Mouse (Mus musculus) lung, postnatal 0 days (tissue): ENCODE results near the gene Fgf3. TPM values are rescaled to one million over a fixed set of nuclear protein-coding genes. Genes with fewer than 3 reads are reported as not detected.

Experiments used
- ATAC-seq: fragments of 200-750 bp; cut with Nextera tagmentation; 2 replicates; pipeline ENCODE4 v1.8.0; 2017; ENCODE audit warnings: moderate library complexity
- DNase-seq: peaks from one replicate; pipeline ENCODE4 v3.0.0-alpha.2; 2016; ENCODE audit warnings: low spot score
- H3K27ac ChIP-seq: fragments of 300-500 bp; sonication (generic); 2 replicates; pipeline ENCODE4 v1.5.1; 2014; ENCODE audit warnings: antibody characterized with exemption, mild to moderate bottlenecking, low read length, mixed read lengths
- H3K27me3 ChIP-seq: fragments of 300-500 bp; sonication (generic); replicated peaks from 2 replicates; pipeline ENCODE4 v1.6.1; 2014; ENCODE audit warnings: low read length, mixed read lengths; ENCODE audit not compliant: insufficient read depth
- H3K36me3 ChIP-seq: fragments of 300-500 bp; sonication (generic); 2 replicates; pipeline ENCODE4 v1.6.1; 2014; ENCODE audit warnings: low read length, mixed read lengths; ENCODE audit not compliant: insufficient read depth
- H3K4me1 ChIP-seq: fragments of 300-500 bp; sonication (generic); 2 replicates; pipeline ENCODE4 v1.6.1; 2014; ENCODE audit warnings: antibody characterized with exemption, low read depth, low read length, mixed read lengths; ENCODE audit not compliant: insufficient read depth
- H3K4me2 ChIP-seq: fragments of 300-500 bp; sonication (generic); replicated peaks from 2 replicates; pipeline ENCODE4 v1.6.1; 2014; ENCODE audit warnings: low read depth, mild to moderate bottlenecking, low read length, moderate library complexity, mixed read lengths
- H3K4me3 ChIP-seq: fragments of 300-500 bp; sonication (generic); 2 replicates; pipeline ENCODE4 v1.5.1; 2014; ENCODE audit warnings: low read depth, low read length
- H3K9ac ChIP-seq: fragments of 300-500 bp; sonication (generic); replicated peaks from 2 replicates; pipeline ENCODE4 v1.6.1; 2014; ENCODE audit warnings: low read depth, mild to moderate bottlenecking
- H3K9me3 ChIP-seq: fragments of 300-500 bp; sonication (generic); 2 replicates; pipeline ENCODE4 v1.6.1; 2016; ENCODE audit warnings: low read length, mixed read lengths
- CTCF ChIP-seq: IDR thresholded peaks from 2 replicates; pipeline ENCODE4 v1.5.1; 2016; ENCODE audit warnings: antibody characterized with exemption, mild to moderate bottlenecking
- EP300 ChIP-seq: IDR thresholded peaks from 2 replicates; pipeline ENCODE4 v1.6.1; 2016; ENCODE audit warnings: antibody characterized with exemption, mild to moderate bottlenecking, control low read depth
- WGBS: fragments of 180-500 bp; shearing (Covaris S2); extraction: QIAGEN DNeasy Blood & Tissue Kit; methylation state at CpG from one replicate; pipeline ENCODE4 v1.1.7; 2014; 5-methylcytosine and 5-hydroxymethylcytosine counted together
- polyA plus RNA-seq: library from polyadenylated mRNA; unstranded; fragments of >200 nt; fragmentation: Nextera tagmentation; extraction: Ambion mirVana; gene quantifications from 2 replicates; pipeline ENCODE4 v1.2.1, GENCODE M21; 2015

The Fgf3 gene
- polyA plus RNA-seq, 1 experiment from 2014 or later, result not detected

DNA sequence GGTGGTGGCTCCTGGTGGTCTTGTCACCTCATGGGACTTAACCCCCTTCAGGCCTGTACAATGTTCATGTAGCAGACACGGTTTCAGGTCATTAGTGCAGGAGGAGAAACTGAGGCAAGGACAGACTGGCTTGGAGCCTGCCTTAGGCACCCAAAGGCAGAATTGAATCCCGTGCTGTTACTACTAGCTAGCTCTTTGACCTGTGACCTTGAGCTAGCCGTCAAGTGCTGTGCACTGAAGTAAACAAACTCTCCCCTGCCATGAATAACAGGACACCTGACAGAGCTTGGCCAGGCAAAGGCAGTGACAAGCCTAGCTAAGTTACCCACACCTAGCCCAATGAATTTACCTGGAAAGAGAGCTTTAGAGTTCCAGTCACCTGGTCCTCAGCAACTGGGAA is 17.1 kb downstream of the Fgf3 start:
- H3K9ac ChIP-seq, result no peak overlapping the region

DNA sequence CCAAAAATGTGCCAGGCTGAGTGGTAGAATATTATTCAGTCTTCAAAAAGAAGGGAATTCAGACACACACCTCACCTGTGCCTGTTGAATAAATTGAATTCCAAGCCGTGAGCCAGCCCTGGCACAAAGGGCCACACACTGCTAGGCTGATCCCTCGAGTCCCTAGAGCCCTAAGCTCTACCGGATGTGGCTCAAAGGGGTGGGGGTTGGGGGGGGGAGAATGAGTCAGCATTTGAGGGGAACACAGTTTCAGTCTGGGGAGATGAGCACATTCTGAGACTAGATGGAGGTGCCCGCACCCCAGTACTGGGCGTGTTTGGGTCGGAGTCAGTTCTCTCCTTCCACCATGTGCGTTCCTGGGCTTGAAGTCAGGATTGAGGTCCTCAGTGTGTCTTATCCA is 19.3 kb downstream of the Fgf3 start:
- Histone ChIP-seq H3K27me3 (peaks cover 28% of the 10 kb centered on the region), H3K36me3 (no peaks in the 10 kb centered on the region), H3K4me2 (no peak overlapping the region), H3K4me1 (no peaks in the 10 kb centered on the region), H3K27ac (no peak overlapping the region), H3K9me3 (no peaks in the 10 kb centered on the region), H3K4me3 (no peak overlapping the region), H3K9ac (no peak overlapping the region)
- DNase-seq (no peak), ATAC-seq (no peak)
- TF ChIP-seq EP300 (no peak), CTCF (no peak)
- 82% methylated on average over 7 of the region's 7 CpGs for WGBS

More for the DNA sequence above, 17.1 kb downstream of the Fgf3 start:
- Histone ChIP-seq H3K27ac (no peak overlapping the region), H3K36me3 (no peaks in the 10 kb centered on the region), H3K4me2 (no peak overlapping the region), H3K4me3 (no peak overlapping the region), H3K27me3 (peaks cover 7% of the 10 kb centered on the region; the same call in 1 of the 2 replicates), H3K4me1 (no peaks in the 10 kb centered on the region), H3K9me3 (no peaks in the 10 kb centered on the region)
- WGBS, result 23% methylated on average over 3 of the region's 3 CpGs
- DNase-seq, result no peak
- TF ChIP-seq CTCF, result no peak
- TF ChIP-seq EP300, result no peak
- no peak for ATAC-seq

DNA sequence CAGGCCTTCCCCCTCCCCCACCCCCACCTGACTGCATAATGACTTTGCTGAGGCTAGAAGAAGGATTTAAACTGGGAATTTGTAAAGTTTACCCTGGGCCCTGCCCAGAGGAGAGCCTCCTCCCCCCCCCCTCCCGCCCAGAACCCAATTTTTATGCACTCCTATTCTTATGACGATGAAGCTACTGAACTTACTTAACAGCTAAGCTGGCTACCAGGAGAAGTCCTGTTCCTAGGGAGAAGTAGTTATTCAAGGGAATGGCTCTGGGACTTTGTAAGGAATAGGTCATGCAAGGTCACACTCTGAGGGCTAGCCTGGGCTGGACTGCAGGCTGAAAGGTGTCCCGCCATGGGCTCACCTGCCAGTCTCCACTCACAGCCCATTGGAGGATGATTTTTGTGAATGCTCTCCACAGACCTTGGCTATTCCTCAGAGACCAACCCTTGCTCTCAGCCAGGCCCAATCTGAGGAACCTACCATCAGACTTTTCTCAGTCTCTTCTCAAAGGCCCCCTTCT is 20.0 kb downstream of the Fgf3 start:
- Histone ChIP-seq H3K9ac (no peak overlapping the region), H3K27me3 (peaks cover 35% of the 10 kb centered on the region), H3K27ac (no peak overlapping the region), H3K4me2 (no peak overlapping the region), H3K4me1 (no peaks in the 10 kb centered on the region), H3K4me3 (no peak overlapping the region), H3K36me3 (no peaks in the 10 kb centered on the region), H3K9me3 (no peaks in the 10 kb centered on the region)
- no peak for DNase-seq
- WGBS, result 81% methylated on average over 3 of the region's 3 CpGs
- ATAC-seq, result no peak
- TF ChIP-seq CTCF, result no peak
- no peak for TF ChIP-seq EP300

DNA sequence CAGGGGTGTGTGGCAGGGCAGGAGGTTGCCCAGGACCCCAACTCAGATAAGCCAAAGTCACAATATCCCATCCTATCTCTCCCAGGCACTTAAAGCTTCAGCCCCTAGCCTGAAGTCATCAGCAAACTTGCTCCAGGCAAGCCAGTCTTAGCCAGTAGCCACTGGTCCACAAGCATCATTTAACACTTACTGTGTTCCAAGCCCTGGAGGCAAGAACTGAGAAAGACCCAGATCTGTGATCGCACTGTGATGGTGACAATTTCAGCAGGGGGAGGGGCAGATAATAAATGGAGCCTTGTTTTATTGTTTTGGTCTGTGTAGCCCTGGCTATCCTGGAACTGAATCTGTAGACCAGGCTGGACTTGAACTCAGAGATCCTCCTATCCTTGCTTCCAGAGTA is 20.8 kb downstream of the Fgf3 start:
- no peak overlapping the region for H3K4me2 ChIP-seq
- H3K27ac ChIP-seq, result no peak overlapping the region
- no peaks in the 10 kb centered on the region for H3K9me3 ChIP-seq
- ATAC-seq (no peak), DNase-seq (no peak)
- H3K4me3 ChIP-seq, result no peak overlapping the region
- H3K36me3 ChIP-seq, result no peaks in the 10 kb centered on the region
- no peak overlapping the region for H3K9ac ChIP-seq
- WGBS, result 89% methylated on average over 1 of the region's 1 CpGs
- no peaks in the 10 kb centered on the region for H3K4me1 ChIP-seq
- no peak for TF ChIP-seq EP300
- H3K27me3 ChIP-seq, result peaks cover 38% of the 10 kb centered on the region

DNA sequence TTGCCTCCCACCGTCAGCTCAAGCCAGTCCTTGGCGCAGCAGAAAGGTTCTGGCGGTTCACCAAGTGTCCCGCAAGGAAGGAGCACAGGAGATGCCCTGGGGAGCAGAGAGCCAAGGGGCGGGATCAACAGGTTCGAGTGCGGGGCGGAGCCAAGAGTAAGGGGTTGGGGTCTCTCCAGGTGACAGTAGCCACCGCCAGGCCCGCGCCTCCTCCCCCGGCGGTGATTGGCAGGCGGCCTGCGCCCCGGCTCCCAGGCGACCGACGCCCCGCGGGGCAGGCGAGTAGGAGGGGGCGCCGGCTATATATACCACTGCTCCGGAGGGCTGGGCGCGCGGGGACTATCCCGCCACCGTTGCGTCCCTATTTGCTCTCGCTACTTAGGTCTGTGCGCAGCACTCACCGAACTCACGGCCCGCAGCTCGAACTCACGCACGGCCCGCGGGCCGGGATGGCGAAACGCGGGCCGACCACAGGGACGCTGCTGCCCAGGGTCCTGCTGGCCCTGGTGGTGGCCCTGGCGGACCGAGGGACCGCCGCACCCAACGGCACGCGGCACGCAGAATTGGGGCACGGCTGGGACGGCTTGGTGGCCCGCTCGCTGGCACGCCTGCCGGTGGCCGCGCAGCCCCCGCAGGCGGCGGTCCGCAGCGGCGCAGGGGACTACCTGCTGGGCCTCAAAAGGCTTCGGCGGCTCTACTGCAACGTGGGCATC is 23.3 kb downstream of the Fgf3 start:
- no peak overlapping the region for H3K27ac ChIP-seq
- ATAC-seq, result no peak
- no peak for TF ChIP-seq CTCF
- no peak for TF ChIP-seq EP300
- 1% methylated on average over 65 of the region's 72 CpGs for WGBS
- no peaks in the 10 kb centered on the region for H3K9me3 ChIP-seq
- H3K27me3 ChIP-seq, result peaks cover 48% of the 10 kb centered on the region
- 0 out of 2 replicates have a peak overlapping the region, but pooled peaks have one; percentile 17 for H3K4me2 ChIP-seq
- no peaks in the 10 kb centered on the region for H3K4me1 ChIP-seq
- H3K36me3 ChIP-seq, result no peaks in the 10 kb centered on the region
- no peak for DNase-seq
- H3K9ac ChIP-seq, result no peak overlapping the region
- peak overlapping the region; percentile 1; the same call in 1 of the 2 replicates for H3K4me3 ChIP-seq

DNA sequence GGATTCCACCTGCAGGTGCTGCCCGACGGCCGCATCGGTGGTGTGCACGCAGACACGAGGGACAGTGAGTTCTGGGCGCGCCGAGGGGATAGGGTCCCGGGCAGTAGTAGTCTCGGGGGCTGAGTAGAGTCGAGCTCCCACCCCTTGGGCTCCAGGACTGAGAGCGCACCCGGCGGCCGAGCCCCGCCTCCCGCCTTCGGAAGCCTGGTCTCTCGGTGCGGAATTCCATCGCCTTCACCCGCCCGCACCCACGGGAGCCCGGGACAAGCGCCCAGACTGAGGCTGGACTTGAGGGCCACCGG is 23.8 kb downstream of the Fgf3 start:
- TF ChIP-seq CTCF (no peak), EP300 (no peak)
- peaks cover 48% of the 10 kb centered on the region for H3K27me3 ChIP-seq
- H3K4me1 ChIP-seq, result no peaks in the 10 kb centered on the region
- H3K27ac ChIP-seq, result no peak overlapping the region
- ATAC-seq (no peak), DNase-seq (no peak)
- H3K36me3 ChIP-seq, result no peaks in the 10 kb centered on the region
- WGBS, result under 1% methylated on average over 27 of the region's 28 CpGs
- H3K4me2 ChIP-seq, result 0 out of 2 replicates have a peak overlapping the region, but pooled peaks have one; percentile 17
- no peak overlapping the region for H3K9ac ChIP-seq
- peak overlapping the region; percentile 1; the same call in 1 of the 2 replicates for H3K4me3 ChIP-seq
- H3K9me3 ChIP-seq, result no peaks in the 10 kb centered on the region
